Mouse (Mus musculus) midbrain, embryonic 10.5 days (tissue): ENCODE measurements around the gene Rpl5. TPM values are rescaled to one million over a fixed set of nuclear protein-coding genes. Genes with fewer than 3 reads are reported as not detected.
"Not testable (repeated sequence)": the region's sequence is repeated elsewhere in the genome, so short reads cannot be mapped to it uniquely, and the experiment has no call there.

ENCODE experiments used
- DNase-seq: peaks from one replicate; pipeline ENCODE4 v3.0.0-alpha.2; 2017; ENCODE audit warnings: low spot score
- H3K27ac ChIP-seq: fragments of 300-500 bp; sonication (generic); replicated peaks from 2 replicates; pipeline ENCODE4 v1.5.1; 2016; ENCODE audit warnings: mild to moderate bottlenecking
- H3K27me3 ChIP-seq: fragments of 300-500 bp; sonication (generic); 2 replicates; pipeline ENCODE4 v1.6.1; 2016; ENCODE audit warnings: low read depth, mild to moderate bottlenecking; ENCODE audit not compliant: poor library complexity, severe bottlenecking
- H3K36me3 ChIP-seq: fragments of 300-500 bp; sonication (generic); 2 replicates; pipeline ENCODE4 v1.6.1; 2016; ENCODE audit warnings: mild to moderate bottlenecking, moderate library complexity
- H3K4me1 ChIP-seq: fragments of 300-500 bp; sonication (generic); 2 replicates; pipeline ENCODE4 v1.6.1; 2016
- H3K4me3 ChIP-seq: fragments of 300-500 bp; sonication (generic); 2 replicates; pipeline ENCODE4 v1.5.1; 2016; ENCODE audit warnings: mild to moderate bottlenecking, moderate library complexity
- H3K9me3 ChIP-seq: fragments of 300-500 bp; sonication (generic); replicated peaks from 2 replicates; pipeline ENCODE4 v1.6.1; 2016; ENCODE audit warnings: mild to moderate bottlenecking
- WGBS: fragments of 180-500 bp; shearing (Covaris S2); methylation state at CpG from one replicate; pipeline ENCODE4 v1.1.7; 2016; 5-methylcytosine and 5-hydroxymethylcytosine counted together
- polyA plus RNA-seq: library from polyadenylated mRNA; unstranded; fragments of >200 nt; fragmentation: Nextera tagmentation; extraction: Ambion mirVana; gene quantifications from 2 replicates; pipeline ENCODE4 v1.2.1, GENCODE M21; 2016

Rpl5 gene
- polyA plus RNA-seq, 1 experiment from 2014 or later, result 89.8 TPM

GRCm38 (mm10) chr5:107936625-107937389, 36.5 kb downstream of the Rpl5 start:
- Histone ChIP-seq H3K27me3 (no peaks in the 10 kb centered on the region), H3K4me1 (no peaks in the 10 kb centered on the region), H3K4me3 (no peak overlapping the region), H3K27ac (no peak overlapping the region), H3K36me3 (no peaks in the 10 kb centered on the region), H3K9me3 (no peaks in the 10 kb centered on the region)
- WGBS, result 91% methylated on average over 10 of the region's 10 CpGs
- DNase-seq, result no peak

GRCm38 (mm10) chr5:107938483-107938882, 38.2 kb downstream of the Rpl5 start:
- not testable (repeated sequence) for H3K36me3 ChIP-seq, H3K4me1 ChIP-seq, H3K27me3 ChIP-seq, H3K4me3 ChIP-seq, DNase-seq, H3K9me3 ChIP-seq, H3K27ac ChIP-seq
- 87% methylated on average over 1 of the region's 1 CpGs for WGBS

GRCm38 (mm10) chr5:107938886-107939285, 38.6 kb downstream of the Rpl5 start:
- Histone ChIP-seq H3K27me3 (no peaks in the 10 kb centered on the region), H3K4me1 (no peaks in the 10 kb centered on the region), H3K27ac (no peak overlapping the region), H3K36me3 (no peaks in the 10 kb centered on the region), H3K9me3 (no peaks in the 10 kb centered on the region), H3K4me3 (no peak overlapping the region)
- 94% methylated on average over 2 of the region's 2 CpGs for WGBS
- DNase-seq, result no peak

GRCm38 (mm10) chr5:107939701-107940100, 39.4 kb downstream of the Rpl5 start:
- H3K9me3 ChIP-seq, result no peaks in the 10 kb centered on the region
- no peak overlapping the region for H3K4me3 ChIP-seq
- no peaks in the 10 kb centered on the region for H3K36me3 ChIP-seq
- no peak overlapping the region for H3K27ac ChIP-seq
- H3K27me3 ChIP-seq, result no peaks in the 10 kb centered on the region
- no peaks in the 10 kb centered on the region for H3K4me1 ChIP-seq
- WGBS, result 76% methylated on average over 3 of the region's 3 CpGs
- DNase-seq, result no peak

- 52% methylated on average over 6 of the region's 6 CpGs for WGBS
- H3K4me1 ChIP-seq, result no peaks in the 10 kb centered on the region
- H3K36me3 ChIP-seq, result no peaks in the 10 kb centered on the region
- H3K27me3 ChIP-seq, result no peaks in the 10 kb centered on the region
- H3K4me3 ChIP-seq, result no peak overlapping the region
- no peak for DNase-seq
- H3K9me3 ChIP-seq, result no peaks in the 10 kb centered on the region
- H3K27ac ChIP-seq, result no peak overlapping the region
These were observed 40.9 kb downstream of the Rpl5 start for GRCm38 (mm10) chr5:107941222-107941621.

- Histone ChIP-seq H3K4me1 (no peaks in the 10 kb centered on the region), H3K4me3 (no peak overlapping the region), H3K27me3 (no peaks in the 10 kb centered on the region), H3K27ac (no peak overlapping the region), H3K36me3 (no peaks in the 10 kb centered on the region), H3K9me3 (no peaks in the 10 kb centered on the region)
- 98% methylated on average over 1 of the region's 1 CpGs for WGBS
- DNase-seq, result no peak
These were observed 42.6 kb downstream of the Rpl5 start for GRCm38 (mm10) chr5:107942941-107943340.

GRCm38 (mm10) chr5:107943526-107943925, 43.2 kb downstream of the Rpl5 start:
- DNase-seq, result no peak
- H3K27ac ChIP-seq, result no peak overlapping the region
- H3K4me1 ChIP-seq, result no peaks in the 10 kb centered on the region
- H3K9me3 ChIP-seq, result no peaks in the 10 kb centered on the region
- WGBS, result 91% methylated on average over 6 of the region's 6 CpGs
- H3K27me3 ChIP-seq, result no peaks in the 10 kb centered on the region
- H3K36me3 ChIP-seq, result no peaks in the 10 kb centered on the region
- no peak overlapping the region for H3K4me3 ChIP-seq

GRCm38 (mm10) chr5:107946475-107946874, 46.2 kb downstream of the Rpl5 start:
- Histone ChIP-seq H3K27ac (no peak overlapping the region), H3K36me3 (no peaks in the 10 kb centered on the region), H3K4me3 (no peak overlapping the region), H3K27me3 (no peaks in the 10 kb centered on the region), H3K9me3 (no peaks in the 10 kb centered on the region), H3K4me1 (no peaks in the 10 kb centered on the region)
- WGBS, result 100% methylated on average over 1 of the region's 1 CpGs
- no peak for DNase-seq

- 89% methylated on average over 2 of the region's 2 CpGs for WGBS
- DNase-seq, result no peak
- H3K9me3 ChIP-seq, result no peaks in the 10 kb centered on the region
These were observed 47.2 kb downstream of the Rpl5 start for GRCm38 (mm10) chr5:107947548-107947947.

GRCm38 (mm10) chr5:107948899-107949298, 48.6 kb downstream of the Rpl5 start:
- Histone ChIP-seq H3K9me3 (no peaks in the 10 kb centered on the region), H3K4me1 (no peaks in the 10 kb centered on the region), H3K4me3 (no peak overlapping the region), H3K36me3 (no peaks in the 10 kb centered on the region), H3K27ac (no peak overlapping the region), H3K27me3 (no peaks in the 10 kb centered on the region)
- WGBS, result 86% methylated on average over 1 of the region's 1 CpGs
- no peak for DNase-seq

More at GRCm38 (mm10) chr5:107947548-107947947, 47.2 kb downstream of the Rpl5 start:
- Histone ChIP-seq H3K27ac (no peak overlapping the region), H3K36me3 (no peaks in the 10 kb centered on the region), H3K4me1 (no peaks in the 10 kb centered on the region), H3K27me3 (no peaks in the 10 kb centered on the region), H3K4me3 (no peak overlapping the region)

- WGBS, result 80% methylated on average over 3 of the region's 3 CpGs
- no peaks in the 10 kb centered on the region for H3K9me3 ChIP-seq
- no peak overlapping the region for H3K27ac ChIP-seq
- no peaks in the 10 kb centered on the region for H3K4me1 ChIP-seq
- H3K36me3 ChIP-seq, result no peaks in the 10 kb centered on the region
- no peak for DNase-seq
- no peak overlapping the region for H3K4me3 ChIP-seq
- H3K27me3 ChIP-seq, result no peaks in the 10 kb centered on the region
These were observed 49.3 kb downstream of the Rpl5 start for GRCm38 (mm10) chr5:107949607-107950006.

- Histone ChIP-seq H3K9me3 (no peaks in the 10 kb centered on the region), H3K4me1 (no peaks in the 10 kb centered on the region)
- WGBS, result 88% methylated on average over 5 of the region's 5 CpGs
These were observed 50.3 kb downstream of the Rpl5 start for GRCm38 (mm10) chr5:107950643-107951042.

More at GRCm38 (mm10) chr5:107950643-107951042, 50.3 kb downstream of the Rpl5 start:
- H3K4me3 ChIP-seq, result no peak overlapping the region
- H3K27me3 ChIP-seq, result no peaks in the 10 kb centered on the region
- H3K27ac ChIP-seq, result no peak overlapping the region
- no peak for DNase-seq
- H3K36me3 ChIP-seq, result no peaks in the 10 kb centered on the region
